16 mouse cellular contexts compared by ENCODE assay signal in the genomic region with DNA sequence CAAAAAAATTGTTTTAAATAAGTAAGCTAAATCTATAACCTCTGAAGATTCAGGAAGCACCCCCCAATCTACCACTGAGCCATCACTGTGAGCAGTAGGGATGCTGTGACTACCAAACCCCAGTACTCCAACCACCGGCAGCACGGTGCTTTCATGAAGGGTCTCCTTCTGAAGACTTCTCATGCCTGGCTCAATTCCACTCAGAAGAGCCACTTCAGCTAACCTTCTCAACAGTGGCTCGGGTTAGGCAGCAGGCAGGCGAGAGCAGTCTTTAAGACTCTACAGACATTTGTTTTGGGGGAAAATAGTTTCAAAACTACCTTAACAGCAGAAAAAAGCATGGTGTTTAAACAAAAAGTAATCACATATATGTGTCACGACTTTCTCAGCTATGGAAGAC.
"Had no signal": no experiment of that assay in that cellular context is flagged by ENCODE, and none has a peak within 500 bp of the region (broad histone marks: within the 10 kb centered on the region; RNA-seq: fewer than 3 reads in every experiment).

No protein-coding gene starts in this region.

- H3K9ac ChIP-seq: liver, embryonic 12.5 days; liver, embryonic 14.5 days; lung, embryonic 14.5 days; midbrain, embryonic 13.5 days; midbrain, embryonic 15.5 days; neural tube, embryonic 13.5 days; neural tube, embryonic 15.5 days; stomach, embryonic 15.5 days had no signal

- DNase-seq: lung, embryonic 14.5 days; retina, postnatal 1 day; right cerebral cortex, adult 18-20 months; thymus, adult 2 months; thymus, postnatal 25 days; thymus, postnatal 4 days had no signal

- ATAC-seq: liver, embryonic 12.5 days; midbrain, embryonic 13.5 days; midbrain, embryonic 15.5 days had no signal

- H3K27me3 ChIP-seq: liver, embryonic 12.5 days; midbrain, embryonic 13.5 days; midbrain, embryonic 15.5 days; neural tube, embryonic 13.5 days; neural tube, embryonic 15.5 days; stomach, embryonic 15.5 days had no signal

- H3K27ac ChIP-seq: liver, embryonic 12.5 days; liver, embryonic 14.5 days; midbrain, embryonic 10.5 days; midbrain, embryonic 13.5 days; midbrain, embryonic 15.5 days; neural tube, embryonic 13.5 days; neural tube, embryonic 15.5 days; stomach, embryonic 15.5 days; stomach, postnatal 0 days had no signal

- H3K4me3 ChIP-seq: liver, embryonic 12.5 days; midbrain, embryonic 10.5 days; midbrain, embryonic 13.5 days; midbrain, embryonic 15.5 days; myocyte; neural tube, embryonic 13.5 days; neural tube, embryonic 15.5 days; stomach, embryonic 15.5 days had no signal

- H3K9me3 ChIP-seq: liver, embryonic 12.5 days; midbrain, embryonic 10.5 days; midbrain, embryonic 13.5 days; midbrain, embryonic 15.5 days; neural tube, embryonic 13.5 days; neural tube, embryonic 15.5 days; stomach, embryonic 15.5 days had no signal

- H3K4me2 ChIP-seq: liver, embryonic 12.5 days; lung, embryonic 14.5 days; midbrain, embryonic 13.5 days; midbrain, embryonic 15.5 days; neural tube, embryonic 13.5 days; neural tube, embryonic 15.5 days; stomach, embryonic 15.5 days had no signal

- H3K4me1 ChIP-seq: liver, embryonic 12.5 days; midbrain, embryonic 10.5 days; midbrain, embryonic 13.5 days; midbrain, embryonic 15.5 days; neural tube, embryonic 13.5 days; neural tube, embryonic 15.5 days; stomach, embryonic 15.5 days had no signal
